Mouse (Mus musculus) limb, embryonic 15.5 days (tissue): ENCODE results near the gene Hpcal1. TPM values are rescaled to one million over a fixed set of nuclear protein-coding genes. Genes with fewer than 3 reads are reported as not detected.
A peak's percentile ranks its signal among the peaks of the same experiment; 100 is the strongest.
"Not testable (repeated sequence)": the region's sequence is repeated elsewhere in the genome, so short reads cannot be mapped to it uniquely, and the experiment has no call there.

Experiments
- ATAC-seq: fragments of 200-750 bp; cut with Nextera tagmentation; 2 replicates; pipeline ENCODE4 v1.8.0; 2017; ENCODE audit warnings: low read depth, moderate TSS enrichment; ENCODE audit not compliant: insufficient number of reproducible peaks, low FRiP score, low TSS enrichment
- H3K27ac ChIP-seq: fragments of 300-500 bp; sonication (generic); 2 replicates; pipeline ENCODE4 v1.5.1; 2015; ENCODE audit warnings: moderate library complexity, mild to moderate bottlenecking, inconsistent platforms
- H3K27me3 ChIP-seq: fragments of 300-500 bp; sonication (generic); 2 replicates; pipeline ENCODE4 v1.6.1; 2015; ENCODE audit warnings: inconsistent platforms
- H3K36me3 ChIP-seq: fragments of 300-500 bp; sonication (generic); 2 replicates; pipeline ENCODE4 v1.6.1; 2015; ENCODE audit warnings: inconsistent platforms
- H3K4me1 ChIP-seq: fragments of 300-500 bp; sonication (generic); 2 replicates; pipeline ENCODE4 v1.6.1; 2015; ENCODE audit warnings: inconsistent platforms
- H3K4me2 ChIP-seq: fragments of 300-500 bp; sonication (generic); 2 replicates; pipeline ENCODE4 v1.6.1; 2015; ENCODE audit warnings: mild to moderate bottlenecking, inconsistent platforms
- H3K4me3 ChIP-seq: fragments of 300-500 bp; sonication (generic); 2 replicates; pipeline ENCODE4 v1.5.1; 2015; ENCODE audit warnings: mild to moderate bottlenecking, inconsistent platforms
- H3K9ac ChIP-seq: fragments of 300-500 bp; sonication (generic); 2 replicates; pipeline ENCODE4 v1.6.1; 2015; ENCODE audit warnings: inconsistent platforms
- H3K9me3 ChIP-seq: fragments of 300-500 bp; sonication (generic); 2 replicates; pipeline ENCODE4 v1.6.1; 2016; ENCODE audit warnings: inconsistent platforms
- WGBS: fragments of 180-500 bp; shearing (Covaris S2); methylation state at CpG from one replicate; pipeline ENCODE4 v1.1.7; 2015; 5-methylcytosine and 5-hydroxymethylcytosine counted together
- polyA plus RNA-seq: library from polyadenylated mRNA; unstranded; fragments of >200 nt; fragmentation: Nextera tagmentation; extraction: Ambion mirVana; gene quantifications from 2 replicates; pipeline ENCODE4 v1.2.1, GENCODE M21; 2015

The Hpcal1 gene
- polyA plus RNA-seq, 1 experiment from 2014 or later = 39.1 TPM

- 49% methylated on average over 4 of the region's 4 CpGs for WGBS
- peaks cover 50% of the 10 kb centered on the region for H3K4me1 ChIP-seq
- no peak overlapping the region for H3K4me2 ChIP-seq
- H3K27me3 ChIP-seq = no peaks in the 10 kb centered on the region
- no peak overlapping the region for H3K27ac ChIP-seq
- H3K36me3 ChIP-seq = no peaks in the 10 kb centered on the region
- ATAC-seq = no peak
- no peaks in the 10 kb centered on the region for H3K9me3 ChIP-seq
- H3K9ac ChIP-seq = no peak overlapping the region
- no peak overlapping the region for H3K4me3 ChIP-seq
Observed at GRCm38 (mm10) chr12:17748155-17748529, 57.5 kb downstream of the Hpcal1 start.

- Histone ChIP-seq H3K4me1 (peaks cover 45% of the 10 kb centered on the region), H3K27me3 (no peaks in the 10 kb centered on the region), H3K4me3 (no peak overlapping the region), H3K9ac (no peak overlapping the region), H3K4me2 (no peak overlapping the region), H3K36me3 (no peaks in the 10 kb centered on the region), H3K9me3 (no peaks in the 10 kb centered on the region), H3K27ac (0 out of 2 replicates have a peak overlapping the region, but pooled peaks have one; percentile 44)
- ATAC-seq = no peak
- 51% methylated on average over 3 of the region's 3 CpGs for WGBS
Observed at GRCm38 (mm10) chr12:17749784-17750183, 59.1 kb downstream of the Hpcal1 start.

GRCm38 (mm10) chr12:17750500-17750899, 59.8 kb downstream of the Hpcal1 start:
- no peaks in the 10 kb centered on the region for H3K9me3 ChIP-seq
- H3K9ac ChIP-seq = no peak overlapping the region
- H3K27ac ChIP-seq = 0 out of 2 replicates have a peak overlapping the region, but pooled peaks have one; percentile 44
- no peaks in the 10 kb centered on the region for H3K36me3 ChIP-seq
- WGBS = 56% methylated on average over 4 of the region's 4 CpGs
- H3K4me2 ChIP-seq = no peak overlapping the region
- H3K4me1 ChIP-seq = peaks cover 40% of the 10 kb centered on the region
- H3K27me3 ChIP-seq = no peaks in the 10 kb centered on the region
- no peak overlapping the region for H3K4me3 ChIP-seq
- no peak for ATAC-seq

GRCm38 (mm10) chr12:17752828-17753227, 62.2 kb downstream of the Hpcal1 start:
- Histone ChIP-seq H3K4me1 (peaks cover 17% of the 10 kb centered on the region), H3K4me2 (no peak overlapping the region), H3K9me3 (no peaks in the 10 kb centered on the region), H3K9ac (no peak overlapping the region), H3K27me3 (no peaks in the 10 kb centered on the region), H3K36me3 (no peaks in the 10 kb centered on the region), H3K27ac (no peak overlapping the region), H3K4me3 (no peak overlapping the region)
- ATAC-seq = no peak
- WGBS = 53% methylated on average over 5 of the region's 5 CpGs

- ATAC-seq = no peak
- 94% methylated on average over 1 of the region's 1 CpGs for WGBS
- H3K27ac ChIP-seq = no peak overlapping the region
Observed at GRCm38 (mm10) chr12:17754771-17755170, 64.1 kb downstream of the Hpcal1 start.

GRCm38 (mm10) chr12:17756891-17757290, 66.2 kb downstream of the Hpcal1 start:
- Histone ChIP-seq H3K9me3 (no peaks in the 10 kb centered on the region), H3K4me3 (no peak overlapping the region), H3K4me2 (no peak overlapping the region), H3K27me3 (no peaks in the 10 kb centered on the region), H3K36me3 (no peaks in the 10 kb centered on the region), H3K4me1 (no peaks in the 10 kb centered on the region), H3K9ac (no peak overlapping the region), H3K27ac (no peak overlapping the region)
- ATAC-seq = no peak
- WGBS = 80% methylated on average over 4 of the region's 4 CpGs

More at GRCm38 (mm10) chr12:17754771-17755170, 64.1 kb downstream of the Hpcal1 start:
- H3K4me2 ChIP-seq = no peak overlapping the region
- no peaks in the 10 kb centered on the region for H3K36me3 ChIP-seq
- no peak overlapping the region for H3K9ac ChIP-seq
- H3K4me3 ChIP-seq = no peak overlapping the region
- no peaks in the 10 kb centered on the region for H3K27me3 ChIP-seq
- no peaks in the 10 kb centered on the region for H3K9me3 ChIP-seq
- H3K4me1 ChIP-seq = peaks cover 10% of the 10 kb centered on the region

GRCm38 (mm10) chr12:17762286-17762933, 71.8 kb downstream of the Hpcal1 start:
- no peaks in the 10 kb centered on the region for H3K4me1 ChIP-seq
- no peak overlapping the region for H3K9ac ChIP-seq
- no peak overlapping the region for H3K4me3 ChIP-seq
- ATAC-seq = no peak
- H3K9me3 ChIP-seq = no peaks in the 10 kb centered on the region
- WGBS = 68% methylated on average over 6 of the region's 6 CpGs
- H3K4me2 ChIP-seq = no peak overlapping the region
- no peaks in the 10 kb centered on the region for H3K36me3 ChIP-seq
- H3K27me3 ChIP-seq = no peaks in the 10 kb centered on the region
- no peak overlapping the region for H3K27ac ChIP-seq

- Histone ChIP-seq H3K9me3 (no peaks in the 10 kb centered on the region), H3K4me2 (no peak overlapping the region), H3K27me3 (no peaks in the 10 kb centered on the region), H3K4me3 (no peak overlapping the region), H3K36me3 (no peaks in the 10 kb centered on the region), H3K4me1 (no peaks in the 10 kb centered on the region), H3K9ac (no peak overlapping the region), H3K27ac (no peak overlapping the region)
- ATAC-seq = no peak
Observed at GRCm38 (mm10) chr12:17763054-17763453, 72.4 kb downstream of the Hpcal1 start.

- no peak for ATAC-seq
- Histone ChIP-seq H3K36me3 (no peaks in the 10 kb centered on the region), H3K4me3 (no peak overlapping the region), H3K4me1 (no peaks in the 10 kb centered on the region), H3K4me2 (no peak overlapping the region), H3K27me3 (no peaks in the 10 kb centered on the region), H3K27ac (no peak overlapping the region), H3K9me3 (no peaks in the 10 kb centered on the region), H3K9ac (no peak overlapping the region)
- WGBS = 62% methylated on average over 3 of the region's 3 CpGs
Observed at GRCm38 (mm10) chr12:17764005-17764404, 73.3 kb downstream of the Hpcal1 start.

GRCm38 (mm10) chr12:17767567-17767966, 76.9 kb downstream of the Hpcal1 start:
- not testable (repeated sequence) for ATAC-seq, H3K9ac ChIP-seq, H3K36me3 ChIP-seq, H3K27ac ChIP-seq, H3K4me3 ChIP-seq, H3K27me3 ChIP-seq, H3K9me3 ChIP-seq, H3K4me1 ChIP-seq, H3K4me2 ChIP-seq
- 83% methylated on average over 1 of the region's 1 CpGs for WGBS

GRCm38 (mm10) chr12:17769476-17770172, 79.0 kb downstream of the Hpcal1 start:
- H3K4me1 ChIP-seq = no peaks in the 10 kb centered on the region
- H3K9me3 ChIP-seq = no peaks in the 10 kb centered on the region
- H3K27ac ChIP-seq = no peak overlapping the region
- H3K36me3 ChIP-seq = no peaks in the 10 kb centered on the region
- no peak overlapping the region for H3K9ac ChIP-seq
- H3K4me3 ChIP-seq = no peak overlapping the region
- ATAC-seq = no peak
- no peaks in the 10 kb centered on the region for H3K27me3 ChIP-seq
- no peak overlapping the region for H3K4me2 ChIP-seq
- 74% methylated on average over 2 of the region's 2 CpGs for WGBS

GRCm38 (mm10) chr12:17770538-17770937, 79.9 kb downstream of the Hpcal1 start:
- no peaks in the 10 kb centered on the region for H3K27me3 ChIP-seq
- no peak overlapping the region for H3K4me3 ChIP-seq
- H3K9ac ChIP-seq = no peak overlapping the region
- no peaks in the 10 kb centered on the region for H3K36me3 ChIP-seq
- H3K4me2 ChIP-seq = no peak overlapping the region
- no peaks in the 10 kb centered on the region for H3K9me3 ChIP-seq
- no peak overlapping the region for H3K27ac ChIP-seq
- H3K4me1 ChIP-seq = no peaks in the 10 kb centered on the region
- WGBS = 10% methylated on average over 2 of the region's 2 CpGs
- ATAC-seq = 0 out of 2 replicates have a peak, but pooled peaks have one; percentile 40
